Mouse (Mus musculus): ENCODE results near the gene Fdxr. TPM values are rescaled to one million over a fixed set of nuclear protein-coding genes. Genes with fewer than 3 reads are reported as not detected.

Gene Fdxr
- polyA plus RNA-seq, 1 experiment from 2014 or later: 22.5 TPM

DNA sequence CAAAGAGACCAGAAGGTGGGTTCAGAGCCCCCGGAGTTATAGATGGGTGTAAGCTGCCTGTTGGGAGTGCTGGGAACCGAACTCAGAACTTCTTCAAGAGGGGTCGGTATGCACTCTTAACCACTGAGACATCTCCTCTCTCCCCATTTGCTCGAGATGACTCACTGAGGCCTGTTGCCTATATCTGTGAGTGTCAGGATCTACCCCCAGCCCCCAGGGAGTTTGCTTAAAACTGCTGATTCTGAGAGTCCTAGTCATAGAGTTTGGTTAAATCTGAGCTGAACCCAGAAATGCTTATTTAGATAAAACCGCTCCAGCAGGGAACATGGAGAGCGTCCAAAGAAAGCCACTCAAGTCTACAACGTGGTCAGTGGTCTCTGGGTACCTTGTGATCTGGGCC lies 2.7 kb downstream of the Fdxr start:
- no peaks in the 10 kb centered on the region; the same call in 1 of the 2 replicates for H3K36me3 ChIP-seq (ENCODE audit: control insufficient read depth, insufficient read depth, low read length)
- ATAC-seq: no peak
- H3K27me3 ChIP-seq (replicated peaks; ENCODE audit: control insufficient read depth, insufficient read depth, low read length): peaks cover 4% of the 10 kb centered on the region; the same call in 1 of the 2 replicates
- no peak overlapping the region for H3K9ac ChIP-seq (ENCODE audit: low read depth, low read length)
- WGBS: 86% methylated on average over 7 of the region's 7 CpGs
- H3K4me2 ChIP-seq (ENCODE audit: low read length): no peak overlapping the region
- no peak overlapping the region for H3K27ac ChIP-seq (ENCODE audit: low read depth, low read length)
- H3K4me3 ChIP-seq (ENCODE audit: low read length): no peak overlapping the region
- no peaks in the 10 kb centered on the region for H3K9me3 ChIP-seq (ENCODE audit: control insufficient read depth, low read length)
- H3K4me1 ChIP-seq (ENCODE audit: control insufficient read depth, insufficient read depth, low read depth, low read length): peaks cover 20% of the 10 kb centered on the region

DNA sequence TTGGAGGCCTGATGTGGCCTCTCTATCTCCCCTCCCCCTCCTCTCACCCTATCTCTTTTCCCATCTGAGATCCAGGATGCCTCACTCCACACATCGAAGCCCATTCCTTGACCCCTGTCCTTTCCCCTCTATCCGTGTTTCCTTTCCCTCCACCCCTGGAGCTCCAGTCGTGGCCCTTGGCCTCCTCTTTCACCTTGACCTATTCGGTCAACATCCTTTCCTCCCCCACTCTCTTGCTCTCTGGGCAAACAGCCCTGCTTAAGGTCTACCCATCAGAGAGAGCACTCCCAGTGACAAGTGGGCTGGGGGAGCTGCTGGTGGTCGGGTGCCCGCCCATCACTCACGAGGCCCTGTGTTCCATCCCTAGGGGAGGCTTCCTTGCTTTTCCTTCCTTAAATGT lies 3.1 kb downstream of the Fdxr start:
- WGBS: 73% methylated on average over 7 of the region's 7 CpGs
- ATAC-seq: no peak

DNA sequence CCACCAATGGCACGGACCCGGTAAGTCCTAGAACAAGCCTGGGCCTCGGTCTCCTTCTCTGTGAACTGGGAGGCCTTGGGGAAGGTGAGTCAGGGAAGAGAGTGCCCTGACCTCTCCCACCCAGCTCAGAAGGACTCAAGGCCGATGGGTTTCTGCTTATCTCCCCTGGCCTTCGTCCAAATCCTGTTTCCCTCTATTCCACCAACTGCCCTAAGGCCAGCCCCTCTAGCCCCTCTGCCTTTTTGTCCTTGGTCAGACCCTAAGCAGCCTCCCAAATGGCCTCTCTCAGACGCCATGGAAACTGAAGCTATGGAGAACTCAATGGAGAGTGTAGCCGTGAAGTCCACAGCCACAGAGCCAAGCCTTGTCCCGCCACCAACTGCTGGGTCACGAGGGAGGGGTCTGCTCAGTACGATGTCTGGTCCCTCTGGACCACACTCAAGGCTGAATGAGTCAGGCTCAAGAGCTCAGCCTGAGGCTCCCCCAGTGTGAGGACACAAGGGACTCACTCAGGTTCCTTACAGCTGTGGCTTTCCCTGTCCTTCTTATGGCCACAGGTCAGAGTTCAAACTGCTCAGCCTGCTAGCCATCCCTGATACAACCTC lies 3.9 kb downstream of the Fdxr start:
- peaks cover 9% of the 10 kb centered on the region for H3K36me3 ChIP-seq (ENCODE audit: control insufficient read depth, insufficient read depth, low read length)
- no peak overlapping the region for H3K27ac ChIP-seq (ENCODE audit: low read depth, low read length)
- H3K9me3 ChIP-seq (ENCODE audit: control insufficient read depth, low read length): no peaks in the 10 kb centered on the region
- H3K4me2 ChIP-seq (ENCODE audit: low read length): no peak overlapping the region
- ATAC-seq: no peak
- 74% methylated on average over 10 of the region's 10 CpGs for WGBS
- no peak overlapping the region for H3K9ac ChIP-seq (ENCODE audit: low read depth, low read length)
- peaks cover 17% of the 10 kb centered on the region for H3K4me1 ChIP-seq (ENCODE audit: control insufficient read depth, insufficient read depth, low read depth, low read length)
- peaks cover 15% of the 10 kb centered on the region for H3K27me3 ChIP-seq (replicated peaks; ENCODE audit: control insufficient read depth, insufficient read depth, low read length)
- no peak overlapping the region for H3K4me3 ChIP-seq (ENCODE audit: low read length)

More for the DNA sequence above, 3.1 kb downstream of the Fdxr start:
- Histone ChIP-seq H3K4me3 (ENCODE audit: low read length) (no peak overlapping the region), H3K27ac (ENCODE audit: low read depth, low read length) (no peak overlapping the region), H3K9me3 (ENCODE audit: control insufficient read depth, low read length) (no peaks in the 10 kb centered on the region), H3K27me3 (replicated peaks; ENCODE audit: control insufficient read depth, insufficient read depth, low read length) (peaks cover 8% of the 10 kb centered on the region), H3K36me3 (ENCODE audit: control insufficient read depth, insufficient read depth, low read length) (peaks cover 4% of the 10 kb centered on the region), H3K4me2 (ENCODE audit: low read length) (no peak overlapping the region), H3K4me1 (ENCODE audit: control insufficient read depth, insufficient read depth, low read depth, low read length) (peaks cover 20% of the 10 kb centered on the region), H3K9ac (ENCODE audit: low read depth, low read length) (no peak overlapping the region)

DNA sequence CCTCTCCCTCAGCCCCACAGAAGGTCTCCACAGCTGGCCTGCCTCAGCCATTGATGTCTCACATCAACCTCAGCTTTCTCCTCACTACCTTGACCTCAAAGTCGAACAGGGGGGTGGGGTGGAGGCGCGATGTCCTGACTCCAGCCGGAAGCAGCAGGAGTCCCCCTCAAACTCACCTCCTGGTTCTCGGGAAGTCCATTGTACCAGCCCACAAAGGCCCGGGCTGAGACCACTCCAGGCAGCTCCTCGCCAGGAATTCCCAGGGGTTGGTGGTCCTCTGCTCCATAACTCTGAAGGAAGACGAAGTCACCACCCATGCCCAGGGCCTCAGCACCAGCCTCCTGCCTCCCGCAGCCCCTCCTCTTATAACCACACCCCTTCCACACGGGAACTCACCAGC lies 5.4 kb downstream of the Fdxr start:
- Histone ChIP-seq H3K36me3 (ENCODE audit: control insufficient read depth, insufficient read depth, low read length) (peaks cover 9% of the 10 kb centered on the region), H3K9ac (ENCODE audit: low read depth, low read length) (no peak overlapping the region), H3K27me3 (replicated peaks; ENCODE audit: control insufficient read depth, insufficient read depth, low read length) (peaks cover 26% of the 10 kb centered on the region), H3K9me3 (ENCODE audit: control insufficient read depth, low read length) (no peaks in the 10 kb centered on the region), H3K27ac (ENCODE audit: low read depth, low read length) (no peak overlapping the region), H3K4me1 (ENCODE audit: control insufficient read depth, insufficient read depth, low read depth, low read length) (peaks cover 21% of the 10 kb centered on the region), H3K4me3 (ENCODE audit: low read length) (no peak overlapping the region), H3K4me2 (ENCODE audit: low read length) (no peak overlapping the region)
- WGBS: 68% methylated on average over 10 of the region's 10 CpGs
- no peak for ATAC-seq

DNA sequence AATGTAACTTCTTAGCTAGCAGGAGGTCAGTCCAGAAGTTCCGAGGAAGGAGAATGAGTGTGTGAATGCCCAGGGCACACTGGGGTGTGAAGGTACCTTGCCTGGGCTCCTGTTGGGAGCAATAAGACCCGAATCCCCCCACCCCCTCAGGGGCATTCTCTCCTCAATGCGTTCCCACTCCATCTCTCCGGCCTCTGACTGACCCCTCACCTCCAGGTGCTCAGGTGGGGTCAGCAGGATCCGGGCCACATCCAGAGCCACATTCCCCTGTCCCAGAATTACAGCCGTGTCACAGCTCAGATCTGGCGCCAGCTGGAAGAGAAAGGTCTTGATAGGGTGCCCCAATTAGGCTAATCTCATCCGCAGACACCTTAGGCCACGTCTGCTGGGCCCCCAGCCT lies 5.8 kb downstream of the Fdxr start:
- Histone ChIP-seq H3K27ac (ENCODE audit: low read depth, low read length) (no peak overlapping the region), H3K4me1 (ENCODE audit: control insufficient read depth, insufficient read depth, low read depth, low read length) (peaks cover 19% of the 10 kb centered on the region), H3K4me3 (ENCODE audit: low read length) (no peak overlapping the region), H3K27me3 (replicated peaks; ENCODE audit: control insufficient read depth, insufficient read depth, low read length) (peaks cover 30% of the 10 kb centered on the region), H3K4me2 (ENCODE audit: low read length) (no peak overlapping the region), H3K9me3 (ENCODE audit: control insufficient read depth, low read length) (no peaks in the 10 kb centered on the region), H3K9ac (ENCODE audit: low read depth, low read length) (no peak overlapping the region), H3K36me3 (ENCODE audit: control insufficient read depth, insufficient read depth, low read length) (peaks cover 9% of the 10 kb centered on the region)
- no peak for ATAC-seq
- 79% methylated on average over 9 of the region's 9 CpGs for WGBS

DNA sequence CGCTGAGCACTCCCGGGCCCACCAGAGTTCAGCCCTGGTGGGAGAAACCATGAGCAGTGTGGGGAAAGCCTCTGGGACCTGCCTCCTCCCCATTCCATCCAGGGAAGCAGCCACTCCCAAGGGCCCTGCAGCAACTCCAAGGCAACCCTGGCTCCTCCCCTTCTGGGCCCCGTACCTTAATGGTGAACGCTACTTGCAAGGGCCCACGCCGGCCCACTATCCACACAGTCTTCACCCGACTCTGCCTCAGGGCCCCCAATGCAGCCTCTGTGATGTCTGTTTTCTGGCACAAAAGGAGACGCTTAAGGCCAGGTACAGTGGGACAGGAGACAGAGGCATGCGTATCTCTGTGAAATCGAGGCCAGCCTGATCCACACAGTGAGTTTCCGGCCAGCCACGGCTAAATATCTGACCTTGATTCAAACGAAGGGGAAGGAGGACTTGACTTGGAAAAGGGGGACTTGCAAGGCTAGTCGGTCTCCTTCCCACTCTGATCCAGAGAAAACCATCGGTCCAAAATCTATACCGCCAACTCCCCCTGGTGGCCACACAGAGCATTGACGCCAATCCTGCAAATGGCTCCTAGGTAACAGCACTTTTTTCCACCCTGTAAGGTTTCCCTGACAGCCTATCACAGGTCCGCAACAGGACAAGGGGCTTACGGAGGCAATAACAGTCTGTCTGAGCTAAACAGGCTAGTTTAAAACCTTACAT lies 6.5 kb downstream of the Fdxr start:
- H3K9ac ChIP-seq (ENCODE audit: low read depth, low read length): no peak overlapping the region
- no peaks in the 10 kb centered on the region for H3K9me3 ChIP-seq (ENCODE audit: control insufficient read depth, low read length)
- peaks cover 9% of the 10 kb centered on the region for H3K36me3 ChIP-seq (ENCODE audit: control insufficient read depth, insufficient read depth, low read length)
- H3K27ac ChIP-seq (ENCODE audit: low read depth, low read length): no peak overlapping the region
- WGBS: 30% methylated on average over 19 of the region's 19 CpGs
- peak; percentile 19; the same call in 1 of the 2 replicates for ATAC-seq
- H3K4me3 ChIP-seq (ENCODE audit: low read length): no peak overlapping the region
- H3K4me1 ChIP-seq (ENCODE audit: control insufficient read depth, insufficient read depth, low read depth, low read length): peaks cover 17% of the 10 kb centered on the region
- peaks cover 36% of the 10 kb centered on the region for H3K27me3 ChIP-seq (replicated peaks; ENCODE audit: control insufficient read depth, insufficient read depth, low read length)
- H3K4me2 ChIP-seq (ENCODE audit: low read length): no peak overlapping the region

DNA sequence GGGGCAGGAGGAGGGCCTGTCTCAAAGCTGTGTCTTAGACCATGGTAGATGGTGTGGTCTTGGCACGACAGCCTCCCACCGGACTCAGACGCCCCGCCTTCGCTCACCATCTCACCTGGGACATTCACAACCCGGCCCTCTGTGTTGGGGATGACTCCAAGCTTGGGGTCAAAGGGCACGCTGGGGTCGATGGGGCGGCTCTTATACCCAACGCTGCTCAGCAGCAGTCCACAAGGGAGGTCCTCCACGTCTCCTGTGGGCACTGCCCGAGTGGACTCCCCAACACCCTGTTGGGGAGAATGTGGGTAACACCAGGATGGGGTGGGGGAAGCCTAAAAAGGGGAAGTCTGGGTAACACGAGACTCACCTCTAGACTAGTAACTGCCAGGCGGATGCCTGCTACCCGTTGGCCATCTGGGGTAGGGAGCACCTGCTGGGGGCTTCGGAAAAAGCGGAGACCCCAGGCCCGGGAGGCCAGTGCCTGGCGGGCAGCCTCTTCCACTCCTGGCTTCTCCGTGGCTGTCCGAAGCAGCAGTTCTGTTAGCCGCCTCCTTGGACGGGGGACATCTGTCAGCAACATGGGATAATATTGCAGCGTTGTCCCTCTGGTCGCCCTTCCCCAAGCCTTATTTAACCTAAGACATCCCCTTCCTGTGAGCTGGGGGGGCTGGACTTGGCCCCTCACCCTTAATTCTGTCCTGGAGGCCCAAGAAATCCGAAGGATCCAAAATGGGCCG lies 7.4 kb downstream of the Fdxr start:
- Histone ChIP-seq H3K27me3 (replicated peaks; ENCODE audit: control insufficient read depth, insufficient read depth, low read length) (peaks cover 40% of the 10 kb centered on the region), H3K4me1 (ENCODE audit: control insufficient read depth, insufficient read depth, low read depth, low read length) (peaks cover 18% of the 10 kb centered on the region), H3K36me3 (ENCODE audit: control insufficient read depth, insufficient read depth, low read length) (peaks cover 9% of the 10 kb centered on the region), H3K4me2 (ENCODE audit: low read length) (no peak overlapping the region), H3K4me3 (ENCODE audit: low read length) (no peak overlapping the region), H3K27ac (ENCODE audit: low read depth, low read length) (no peak overlapping the region), H3K9me3 (ENCODE audit: control insufficient read depth, low read length) (no peaks in the 10 kb centered on the region), H3K9ac (ENCODE audit: low read depth, low read length) (no peak overlapping the region)
- no peak for ATAC-seq
- WGBS: 88% methylated on average over 27 of the region's 27 CpGs

DNA sequence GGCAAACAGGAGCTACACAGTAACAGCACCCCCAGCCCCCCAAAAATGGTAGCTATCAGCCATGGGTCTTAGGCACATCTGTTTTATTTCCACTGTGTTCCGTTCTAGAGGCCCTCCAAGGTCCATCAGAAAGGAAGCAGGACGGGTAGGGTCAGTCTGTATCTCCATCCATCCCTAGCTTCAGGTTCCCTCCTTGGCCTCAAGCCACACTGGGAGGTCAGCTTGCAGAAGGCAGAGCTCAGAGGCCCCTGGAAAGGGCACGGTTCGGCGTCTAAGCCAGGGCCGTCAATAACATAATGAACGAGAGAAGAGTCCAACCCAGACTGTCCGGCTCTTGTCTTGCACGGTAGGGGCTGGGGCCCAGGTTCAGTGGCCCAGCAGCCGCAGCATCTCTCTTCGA lies 8.9 kb downstream of the Fdxr start:
- Histone ChIP-seq H3K4me3 (ENCODE audit: low read length) (no peak overlapping the region), H3K4me1 (ENCODE audit: control insufficient read depth, insufficient read depth, low read depth, low read length) (peaks cover 18% of the 10 kb centered on the region), H3K4me2 (ENCODE audit: low read length) (no peak overlapping the region), H3K27ac (ENCODE audit: low read depth, low read length) (no peak overlapping the region), H3K27me3 (replicated peaks; ENCODE audit: control insufficient read depth, insufficient read depth, low read length) (peaks cover 48% of the 10 kb centered on the region), H3K36me3 (ENCODE audit: control insufficient read depth, insufficient read depth, low read length) (peaks cover 9% of the 10 kb centered on the region), H3K9me3 (ENCODE audit: control insufficient read depth, low read length) (no peaks in the 10 kb centered on the region), H3K9ac (ENCODE audit: low read depth, low read length) (no peak overlapping the region)
- WGBS: 62% methylated on average over 11 of the region's 11 CpGs
- no peak for ATAC-seq
